Mouse (Mus musculus) ovary, postnatal 36 days (tissue): ENCODE data around the gene Asna1.

ENCODE experiments used
- DNase-seq: peaks from one replicate; pipeline ENCODE4 v3.0.0; 2022; ENCODE audit warnings: low spot score, mixed read lengths

Gene Asna1

DNA sequence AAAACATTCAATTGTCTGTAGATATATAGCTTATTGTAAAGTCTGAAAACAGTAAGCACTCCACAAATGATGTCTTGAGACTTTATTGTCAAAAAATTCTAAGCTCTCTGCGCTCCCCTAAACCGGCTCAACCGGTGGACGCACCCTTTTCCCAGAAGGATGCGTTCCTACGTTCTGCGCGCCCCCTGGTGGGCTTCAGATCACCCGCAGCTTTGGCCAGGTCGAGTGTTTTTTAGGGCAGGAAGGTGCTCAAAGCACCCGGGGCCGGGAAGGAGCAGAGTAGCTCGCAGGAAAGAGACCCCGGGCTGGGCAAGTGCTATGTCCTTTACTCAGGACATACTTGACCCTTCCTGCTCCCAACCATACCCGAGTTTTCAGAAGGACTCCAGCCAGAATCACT is 35.3 kb downstream of the Asna1 start:
- peak; percentile 91 for DNase-seq

DNA sequence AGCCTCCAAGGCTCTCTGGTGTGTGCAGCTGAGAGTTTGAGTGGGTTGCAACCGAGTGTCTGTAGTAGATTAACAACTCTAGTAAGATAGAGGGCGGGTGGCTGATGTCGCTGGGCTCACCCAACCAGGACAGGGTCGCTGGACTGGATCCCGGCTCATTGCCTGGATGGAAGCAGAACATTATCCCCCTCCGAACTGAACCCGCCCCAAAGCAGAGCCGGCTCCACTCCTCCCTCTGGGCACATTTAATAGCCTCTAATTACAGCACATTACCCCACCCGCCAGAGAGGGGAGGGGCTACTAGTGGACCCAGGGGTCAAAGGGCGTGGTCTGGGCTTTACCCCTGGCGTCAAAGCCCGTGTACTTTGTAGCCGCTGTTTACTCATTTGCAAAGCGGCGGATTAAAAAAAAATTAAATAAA is 35.8 kb downstream of the Asna1 start:
- DNase-seq, result no peak

DNA sequence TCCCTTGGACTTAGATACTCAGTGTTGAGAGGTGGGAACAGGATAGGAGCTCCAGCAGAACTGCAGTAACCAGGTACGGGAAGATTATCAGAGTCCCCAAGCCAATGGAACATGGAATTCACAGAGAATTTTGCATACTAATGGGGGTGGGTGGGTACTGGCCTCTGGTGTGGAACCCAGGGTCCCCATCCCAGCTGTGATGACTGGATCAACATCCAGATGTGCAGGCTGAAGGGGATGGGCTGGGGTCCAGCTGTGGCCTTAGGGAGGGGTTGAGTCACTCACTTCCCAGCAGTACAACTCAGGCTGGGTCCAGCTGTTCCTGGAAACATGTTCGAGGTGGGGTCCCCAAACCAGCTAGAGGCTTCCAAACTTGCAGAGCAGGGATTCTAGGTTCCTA is 37.2 kb downstream of the Asna1 start:
- no peak for DNase-seq

DNA sequence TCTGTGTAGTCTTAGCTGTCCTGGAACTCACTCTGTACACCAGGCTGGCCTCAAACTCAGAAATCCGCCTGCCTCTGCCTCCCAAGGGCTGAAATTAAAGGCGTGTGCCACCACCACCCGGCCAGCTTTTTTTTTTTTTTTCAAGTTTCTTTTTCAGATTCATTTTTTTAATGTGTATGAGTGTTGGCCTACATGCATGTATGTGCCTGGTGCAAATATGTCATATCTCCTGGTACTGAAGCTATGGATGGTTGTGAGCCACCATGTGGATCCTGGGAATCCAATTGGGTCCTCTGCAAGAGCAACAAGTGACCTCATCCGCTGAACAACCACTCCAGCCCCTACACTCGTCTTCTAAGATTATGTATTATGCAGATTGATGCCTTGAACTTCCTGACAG is 37.7 kb downstream of the Asna1 start:
- no peak for DNase-seq

DNA sequence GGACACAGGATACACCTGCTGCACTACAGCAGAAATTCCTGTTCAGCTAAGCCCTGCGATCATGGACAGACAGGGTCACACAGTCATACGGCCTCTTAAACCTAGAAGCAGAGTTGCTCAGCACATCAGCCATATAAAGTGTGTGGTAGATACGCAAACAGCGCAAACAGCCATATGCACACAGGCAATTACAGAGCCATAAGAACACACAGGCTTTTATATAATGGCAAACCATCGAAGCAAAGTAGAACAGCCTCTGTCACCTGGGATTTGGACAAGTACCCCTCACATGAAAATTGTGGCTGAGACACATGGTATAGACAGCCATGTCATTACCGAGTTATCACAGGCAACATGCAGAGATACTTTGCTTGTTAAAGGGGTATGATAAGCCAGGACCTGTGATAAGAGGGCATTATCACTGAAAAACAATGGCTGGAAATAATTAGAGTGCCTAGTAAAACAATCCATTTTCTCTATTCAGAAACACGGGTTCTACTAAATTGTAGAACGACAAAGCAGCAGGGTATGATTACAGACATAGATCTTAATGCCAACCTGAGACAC is 38.6 kb downstream of the Asna1 start:
- DNase-seq, result no peak

DNA sequence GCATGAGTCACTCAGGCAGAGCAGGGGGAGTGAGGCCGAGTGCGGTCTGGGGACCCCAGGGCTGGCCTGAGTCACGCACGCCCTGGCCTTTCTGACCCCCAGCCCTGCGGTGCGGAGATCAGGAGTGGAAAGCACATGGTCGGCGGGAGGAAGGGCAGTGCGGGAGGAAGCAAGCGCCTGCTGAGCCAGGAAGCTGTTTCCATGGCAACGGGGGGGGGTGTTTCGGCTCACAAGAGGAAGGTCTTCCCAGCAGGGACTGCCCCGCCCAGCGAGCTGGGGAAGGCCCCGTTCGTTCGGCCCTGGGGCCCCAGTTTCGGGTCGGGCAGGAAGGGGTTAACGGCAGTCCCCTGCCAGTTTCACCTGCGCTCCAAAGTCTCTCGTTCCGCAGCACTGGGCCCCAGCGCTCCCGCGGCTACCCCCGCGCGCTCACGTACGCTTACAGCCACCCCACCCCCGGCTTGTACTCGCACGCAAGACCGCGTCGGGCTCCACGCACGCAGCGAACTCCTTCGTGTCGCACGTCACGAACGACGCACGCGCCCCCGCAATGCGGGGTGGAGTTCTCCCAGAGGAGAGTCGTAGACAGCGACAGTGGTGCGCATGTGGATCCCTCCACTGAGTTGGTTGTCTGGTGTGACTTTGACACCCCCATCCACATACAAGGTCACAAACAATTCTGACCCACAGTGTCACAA is 39.2 kb downstream of the Asna1 start:
- peak; percentile 84 for DNase-seq

DNA sequence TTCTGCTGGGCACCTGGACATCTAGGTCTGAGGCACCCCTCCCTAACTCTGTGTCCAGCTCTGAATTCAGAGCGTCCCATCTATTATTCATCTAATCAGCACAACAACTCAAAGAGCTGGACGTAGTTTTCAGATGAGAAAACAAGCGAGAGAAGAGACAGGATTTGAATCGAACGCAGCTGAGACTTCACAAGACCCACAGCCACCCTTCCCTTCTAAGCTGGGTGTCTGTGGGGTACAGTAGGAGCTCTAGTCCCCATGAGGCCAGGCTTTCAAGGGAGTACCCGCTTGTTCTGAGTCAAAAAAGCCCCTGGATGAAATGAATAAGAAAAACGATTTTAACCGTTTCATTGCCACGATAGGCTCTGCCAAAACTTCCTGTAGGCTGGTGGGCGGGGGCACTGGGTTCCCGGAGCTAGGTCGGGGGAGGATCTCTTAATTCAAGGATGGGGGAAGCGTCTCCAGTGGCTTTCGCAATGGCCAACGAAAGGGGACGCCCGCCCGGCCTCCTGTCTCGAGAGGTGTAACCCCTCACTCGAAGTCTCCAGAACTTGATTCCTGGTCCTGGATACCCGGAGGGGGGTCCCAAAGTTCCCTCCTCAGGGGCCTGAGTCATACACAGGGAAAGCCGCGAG is 39.9 kb downstream of the Asna1 start:
- DNase-seq, result no peak

DNA sequence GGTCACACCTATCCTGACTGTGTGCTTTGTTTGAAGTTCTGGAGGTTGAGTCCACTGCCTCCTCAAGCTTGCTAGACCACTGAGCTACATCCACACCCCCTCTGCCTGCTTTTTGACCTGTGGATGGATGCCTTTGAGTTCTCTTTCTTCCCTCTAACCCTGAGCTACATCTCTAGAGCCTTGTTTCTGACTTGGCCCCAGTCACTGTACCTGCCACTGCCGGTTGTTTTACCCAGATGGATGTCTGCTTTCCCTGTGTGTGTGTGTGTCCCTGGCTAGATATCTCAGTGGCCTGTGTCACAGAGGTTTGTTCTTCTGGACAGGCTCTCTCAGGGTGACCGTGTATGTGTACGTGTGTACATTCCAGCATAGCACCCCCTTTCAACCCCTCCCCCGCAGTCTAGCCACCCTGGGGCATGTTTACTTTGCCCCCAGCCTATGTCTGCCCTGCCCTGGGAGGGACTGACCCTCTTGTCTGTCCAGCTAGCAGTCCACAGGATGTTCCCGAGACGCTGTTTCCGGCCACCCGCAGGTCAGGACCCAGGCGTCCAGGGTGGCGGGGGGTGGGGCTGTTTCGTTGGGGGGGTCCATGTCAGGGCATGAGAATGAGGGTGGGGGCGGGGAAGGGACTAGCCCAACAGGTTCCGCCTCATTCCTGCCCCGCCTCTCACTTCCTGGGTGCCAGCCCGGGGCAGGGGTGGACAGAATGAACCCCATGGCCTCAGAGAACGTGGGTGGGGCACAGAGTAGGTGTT is 40.6 kb downstream of the Asna1 start:
- DNase-seq, result no peak

DNA sequence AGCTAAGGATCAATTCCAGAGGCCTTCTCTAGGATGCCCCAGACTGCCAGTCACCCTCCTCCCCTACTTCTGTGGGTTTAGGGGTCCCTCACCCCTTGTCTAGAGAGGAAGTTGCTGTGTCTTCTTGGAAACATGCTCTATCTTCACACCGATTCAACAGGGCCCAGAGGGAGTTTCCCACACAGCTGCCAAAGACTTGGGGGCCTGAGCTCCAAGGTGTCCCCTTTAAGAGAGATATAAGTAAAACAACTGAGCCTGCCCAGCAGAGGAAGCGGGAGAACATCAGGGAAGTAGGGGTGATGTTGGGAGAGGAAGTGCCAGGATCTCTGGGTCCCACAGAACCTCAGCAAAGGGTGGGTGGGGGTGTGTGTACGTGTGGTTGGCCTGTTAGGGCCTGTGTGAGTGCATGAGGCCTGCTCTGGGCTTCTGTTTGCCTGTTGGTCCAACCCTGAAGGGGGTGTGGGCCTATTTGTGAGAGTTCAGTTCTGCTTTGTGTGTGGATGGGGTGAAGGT is 42.5 kb downstream of the Asna1 start:
- DNase-seq, result no peak

DNA sequence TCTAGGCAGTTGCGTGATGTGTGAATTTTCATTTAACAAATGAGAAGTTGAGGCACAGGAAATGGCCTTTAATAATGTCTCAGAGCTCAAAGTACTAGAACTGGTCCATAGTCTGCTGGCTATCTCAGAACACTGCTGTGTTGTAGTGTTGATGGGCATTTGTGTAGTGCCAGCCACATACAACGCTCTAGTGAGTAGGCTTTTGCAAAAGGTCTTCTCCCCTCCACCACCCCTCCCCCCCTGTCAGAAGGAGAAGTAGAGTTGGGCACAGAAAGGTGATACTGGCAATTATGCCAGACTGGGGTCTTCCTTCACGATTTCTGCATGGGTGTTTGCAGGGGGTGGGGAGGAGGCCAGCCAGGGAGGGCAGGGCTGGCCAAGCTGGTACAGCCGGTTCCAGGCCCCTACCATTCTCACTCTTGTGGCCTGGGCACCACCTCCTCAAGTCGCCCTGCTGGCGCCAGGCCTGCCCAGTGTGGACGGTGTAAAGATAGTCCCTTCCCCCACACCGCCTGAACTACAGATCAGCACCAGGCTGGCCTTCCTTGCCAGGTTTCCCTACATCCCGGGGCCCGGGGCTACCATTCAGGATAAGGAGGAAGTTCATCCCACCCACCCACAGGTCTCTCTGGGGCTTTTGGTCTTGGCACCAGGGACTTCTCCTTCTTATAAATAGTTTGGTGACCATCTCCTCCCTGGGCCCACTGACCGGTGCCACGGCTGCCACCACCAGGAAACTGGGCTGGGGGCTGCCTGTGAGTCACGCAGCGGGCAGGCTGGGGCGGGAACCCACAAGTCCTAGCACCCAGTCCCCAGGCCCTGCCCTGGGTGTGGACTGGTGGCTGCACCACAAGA is 43.2 kb downstream of the Asna1 start:
- DNase-seq, result no peak

DNA sequence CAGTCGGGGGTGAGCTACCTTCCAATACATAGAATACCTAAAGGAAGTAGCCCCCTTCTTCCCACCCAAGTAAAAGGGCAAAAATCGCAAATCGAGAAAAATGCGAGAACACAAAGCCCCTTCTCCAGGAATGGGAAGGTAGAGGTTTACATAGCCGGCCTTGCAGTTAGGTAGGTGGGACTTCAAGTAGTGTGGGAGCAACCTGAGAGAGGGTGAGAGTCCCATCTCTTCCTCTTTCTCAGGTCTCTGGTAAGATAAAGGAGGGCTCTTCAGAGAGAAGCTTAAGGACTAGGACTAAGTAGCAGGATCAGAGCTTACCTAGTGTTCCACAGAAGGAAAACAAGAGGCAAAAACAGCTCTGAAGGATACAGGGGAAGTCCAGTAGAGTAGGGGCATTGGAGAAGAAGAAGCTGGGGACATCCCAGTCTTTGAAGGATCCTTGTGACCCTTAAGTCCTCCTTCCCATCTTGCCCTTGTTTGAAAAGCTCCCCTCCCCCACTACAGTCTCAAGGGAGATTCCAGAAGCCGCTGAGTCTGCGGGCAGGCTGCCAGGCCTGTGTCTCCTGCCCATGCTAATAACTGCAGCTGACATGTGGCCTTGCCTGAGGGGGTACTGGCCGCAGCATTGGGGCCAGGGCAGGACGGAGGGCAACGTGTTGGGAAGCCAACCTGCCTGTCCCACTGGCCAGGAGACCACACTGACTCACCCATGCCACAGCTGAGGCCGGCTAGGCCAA is 44.3 kb downstream of the Asna1 start:
- peak; percentile 74 for DNase-seq

DNA sequence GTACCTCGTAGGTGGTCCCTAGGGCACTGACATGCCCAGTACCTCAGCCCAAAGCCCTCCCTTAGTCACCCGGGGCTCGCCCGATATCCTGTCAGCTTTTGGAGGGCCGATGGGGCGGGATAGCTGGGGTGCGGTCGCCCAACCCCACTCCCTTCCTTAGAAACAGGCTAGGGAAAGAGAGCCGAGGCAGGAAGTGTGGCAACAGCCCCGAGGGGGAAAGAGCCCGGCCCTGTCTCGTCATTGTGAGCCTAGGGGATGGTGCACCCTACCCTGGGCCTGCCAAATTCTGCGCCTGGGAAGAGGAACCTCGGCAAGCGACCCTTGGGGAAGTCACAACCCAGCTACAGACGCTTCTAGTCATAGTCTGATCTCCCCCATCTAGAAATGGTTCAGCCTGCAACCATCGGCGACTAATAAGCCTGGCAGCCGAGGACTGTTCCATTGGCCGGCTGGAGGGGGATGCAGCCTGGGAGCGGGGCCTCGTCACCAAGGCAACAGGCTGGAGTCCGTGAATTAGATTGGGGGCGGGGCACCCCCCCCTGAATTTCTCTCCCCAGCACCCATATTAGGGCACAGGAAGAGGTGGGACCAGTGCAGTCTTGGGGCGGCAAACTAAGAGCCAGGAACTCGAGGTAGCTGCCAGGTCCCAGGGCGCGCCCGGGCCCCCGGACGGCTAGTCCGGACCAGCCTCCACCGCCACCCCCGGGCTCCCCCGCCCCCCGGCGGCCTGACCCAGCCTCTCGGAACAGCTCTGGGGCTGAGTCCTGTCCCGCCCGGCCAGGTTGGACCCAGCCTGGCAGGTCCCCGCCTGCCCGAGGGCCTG is 45.3 kb downstream of the Asna1 start:
- DNase-seq, result peak; percentile 91

DNA sequence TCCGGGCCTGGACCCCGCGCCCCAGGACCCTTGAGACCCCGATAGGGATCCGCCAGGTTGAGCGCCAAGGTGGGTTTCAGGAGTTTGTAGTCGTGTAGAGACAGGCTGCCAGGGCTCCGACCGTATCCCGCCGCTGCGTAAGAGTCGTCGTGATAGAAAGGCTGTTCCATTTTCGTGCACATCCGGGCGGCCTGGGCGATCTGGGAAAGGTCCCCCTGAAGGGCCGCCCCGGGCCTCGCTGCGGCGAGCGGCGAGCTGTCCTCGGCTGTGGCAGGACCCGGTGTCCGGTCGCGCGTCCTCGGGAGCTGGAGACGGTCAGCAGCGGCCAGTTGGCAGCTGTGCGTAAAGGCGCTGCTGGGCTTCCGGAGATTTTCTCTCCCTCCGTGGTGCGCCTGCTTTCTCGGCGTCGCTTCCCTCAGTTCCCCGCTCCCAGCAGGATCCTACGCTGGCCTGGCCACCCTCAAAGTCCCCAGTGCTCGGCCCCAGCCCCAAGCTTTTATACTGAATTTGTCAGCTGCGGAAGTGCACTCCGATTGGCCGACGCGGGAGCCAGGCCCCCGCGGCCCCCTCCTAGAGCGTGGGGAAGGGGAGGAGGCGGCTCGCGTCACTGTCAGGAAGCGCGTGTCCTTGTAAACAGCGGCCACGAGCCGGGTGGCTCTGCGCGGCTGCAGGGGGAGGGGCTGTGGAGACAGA is 46.7 kb downstream of the Asna1 start, which contains the start of gene Junb:
Gene Junb, minus strand, starts transcription at position 471 of the 693 bp plus-strand sequence.
- DNase-seq, result peak; percentile 91

DNA sequence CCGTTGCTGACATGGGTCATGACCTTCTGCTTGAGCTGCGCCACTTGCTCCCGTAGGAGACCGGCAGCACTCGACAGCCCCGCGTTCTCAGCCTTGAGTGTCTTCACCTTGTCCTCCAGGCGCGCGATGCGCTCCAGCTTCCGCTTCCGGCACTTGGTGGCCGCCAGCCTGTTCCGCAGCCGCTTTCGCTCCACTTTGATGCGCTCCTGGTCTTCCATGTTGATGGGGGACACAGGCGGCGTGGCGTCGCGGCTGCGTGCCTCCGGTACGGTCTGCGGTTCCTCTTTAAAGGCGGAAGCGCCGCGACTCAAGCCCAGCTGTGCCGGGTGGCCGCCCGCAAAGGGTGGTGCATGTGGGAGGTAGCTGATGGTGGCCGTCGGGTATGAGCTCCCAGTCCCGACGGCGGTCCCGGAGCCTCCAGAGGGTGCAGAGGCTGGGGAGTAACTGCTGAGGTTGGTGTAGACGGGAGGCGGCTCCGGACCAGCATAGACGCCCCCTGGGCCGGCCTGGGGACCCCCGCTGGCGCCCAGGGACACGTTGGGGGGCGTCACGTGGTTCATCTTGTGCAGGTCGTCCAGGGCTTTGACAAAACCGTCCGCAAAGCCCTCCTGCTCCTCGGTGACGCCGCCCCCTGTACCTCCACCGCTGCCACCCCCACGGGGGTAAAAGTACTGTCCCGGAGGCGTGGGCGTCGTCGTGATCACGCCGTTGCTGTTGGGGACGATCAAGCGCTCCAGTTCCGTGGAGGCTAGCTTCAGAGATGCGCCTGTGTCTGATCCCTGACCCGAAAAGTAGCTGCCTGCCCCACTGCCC is 47.4 kb downstream of the Asna1 start:
- peak; percentile 56 for DNase-seq

DNA sequence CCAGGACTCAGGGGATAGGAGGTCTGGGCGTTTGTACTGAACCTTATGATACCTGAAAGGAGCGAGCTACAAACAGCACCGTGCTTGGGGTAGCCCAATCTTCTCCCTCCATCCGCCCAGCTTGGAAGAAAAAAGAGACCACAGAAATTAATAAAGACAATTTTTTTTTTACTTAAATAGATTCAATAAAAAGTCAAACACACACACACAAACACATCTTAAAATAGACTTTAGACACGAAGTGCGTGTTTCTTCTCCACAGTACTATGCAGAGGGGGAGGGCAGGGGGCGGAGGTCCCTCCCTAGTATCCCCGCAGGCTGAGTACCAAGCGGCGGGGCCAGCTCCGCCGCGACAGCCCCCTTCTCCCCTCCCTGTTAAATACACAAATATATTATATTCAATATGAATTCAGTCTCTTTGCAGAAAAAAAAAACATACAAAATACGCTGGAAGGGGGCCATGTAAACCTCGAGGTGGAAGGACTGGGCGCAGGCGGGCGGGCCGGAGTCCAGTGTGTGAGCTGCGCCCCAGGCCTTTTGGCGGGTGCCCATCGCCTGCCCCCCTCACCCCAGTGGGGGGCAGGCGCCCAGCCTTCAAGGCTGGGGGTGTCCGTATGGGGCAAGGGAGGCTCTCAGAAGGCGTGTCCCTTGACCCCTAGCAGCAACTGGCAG is 48.2 kb downstream of the Asna1 start:
- DNase-seq, result no peak

DNA sequence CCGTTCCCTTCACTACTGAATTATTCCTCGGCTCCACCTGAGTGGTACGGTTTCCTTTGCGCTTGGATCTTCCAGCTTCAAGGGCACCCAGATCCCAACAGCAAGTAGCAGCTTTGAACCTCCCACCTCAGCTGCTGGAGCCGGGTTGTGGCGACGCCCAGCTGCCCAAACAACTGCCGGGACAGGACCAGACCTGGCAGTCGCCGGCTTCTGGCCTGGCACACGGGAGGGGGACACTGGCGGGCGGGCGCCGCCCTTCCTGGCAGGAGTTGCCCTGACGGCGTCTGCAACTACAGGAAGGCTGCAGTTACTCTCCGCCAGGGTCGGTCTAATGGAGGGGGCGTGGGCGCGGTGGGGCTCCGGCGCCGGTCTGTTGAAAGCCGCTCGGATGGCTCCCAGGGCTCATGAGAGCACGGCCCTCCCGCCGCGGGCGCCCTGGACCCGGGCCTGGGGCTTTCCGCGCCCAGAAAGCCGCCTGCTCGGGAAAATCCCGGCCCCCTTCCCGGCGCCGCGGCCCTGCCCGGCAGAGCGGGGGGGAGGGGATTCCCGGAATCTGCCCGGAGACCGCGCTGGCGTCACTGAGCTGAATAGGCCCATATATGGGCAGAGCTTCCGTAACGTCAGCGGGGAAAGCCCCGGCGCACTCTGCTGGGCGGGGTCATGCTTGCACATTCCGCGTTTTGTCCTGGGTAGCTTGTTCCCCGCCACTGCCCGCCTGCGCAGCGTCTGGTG is 48.9 kb downstream of the Asna1 start:
- DNase-seq, result peak; percentile 93

DNA sequence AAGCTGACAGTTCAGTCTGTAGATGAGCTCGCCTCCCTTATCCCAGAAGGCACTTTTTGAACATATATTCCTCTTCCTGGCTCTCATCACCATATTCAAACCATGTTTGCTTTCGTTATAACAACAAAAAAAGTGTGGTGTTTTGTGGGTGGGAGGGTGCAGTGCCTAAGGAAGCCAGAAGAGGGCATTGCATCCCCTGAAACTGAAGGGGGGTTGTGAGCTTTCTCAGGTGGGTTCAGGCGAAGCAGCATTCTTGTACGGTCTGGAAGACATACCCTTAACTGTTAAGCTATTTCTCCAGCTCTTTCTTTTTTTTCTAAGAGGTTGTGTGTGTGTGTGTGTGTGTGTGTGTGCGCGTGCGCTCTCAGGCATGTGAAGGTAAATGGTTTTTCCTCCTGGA is 49.6 kb downstream of the Asna1 start:
- DNase-seq, result peak; percentile 58
